Mouse (Mus musculus): ENCODE measurements at regions not wholly inside any gene's neighbourhood (a gene's known extent, or its start where the extent isn't known, plus 50 kb on each side); places are given as distances from the start of the nearest gene placed in this dataset.

DNA sequence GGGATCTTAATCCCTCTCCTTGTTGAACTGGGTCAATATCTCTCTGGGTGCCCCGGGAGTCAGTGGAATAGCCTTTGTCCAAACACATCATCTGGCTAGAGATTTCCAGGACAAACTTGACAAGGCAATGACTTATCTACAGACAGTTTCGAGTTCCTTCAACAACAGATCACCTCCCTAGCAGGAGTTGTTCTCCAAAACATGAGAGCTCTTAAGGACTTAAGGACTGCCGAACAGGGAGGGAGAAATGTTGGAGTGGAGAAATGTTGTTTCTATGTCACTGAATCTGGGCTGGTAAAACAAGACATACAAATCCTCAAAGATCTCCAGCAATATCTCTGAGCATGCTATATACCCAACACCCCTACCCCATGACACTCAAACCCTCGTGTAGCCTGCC is 59.7 kb upstream of the Cox10 start:
- DNase-seq (ENCODE audit: low read depth, low spot score): no peak

GRCm38 (mm10) chr11:64135766-64136165 is 56.5 kb upstream of the Cox10 start:
- no peak for DNase-seq (ENCODE audit: low read depth, low spot score)

DNA sequence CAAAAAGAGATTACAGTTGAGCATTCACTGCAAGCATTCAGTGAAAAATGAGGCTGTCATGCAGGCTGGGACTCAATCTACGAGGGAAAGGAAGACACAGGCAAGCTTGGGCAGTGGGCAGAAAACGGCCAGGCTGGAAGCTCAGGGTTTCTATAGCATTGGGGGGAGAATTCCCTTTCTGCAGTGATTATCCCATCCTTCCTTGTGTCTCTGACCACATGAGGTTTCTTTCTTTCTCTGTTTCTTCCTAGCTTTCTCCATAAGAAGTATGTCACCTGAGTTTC is 56.0 kb upstream of the Cox10 start:
- no peak for DNase-seq (ENCODE audit: low read depth, low spot score)

DNA sequence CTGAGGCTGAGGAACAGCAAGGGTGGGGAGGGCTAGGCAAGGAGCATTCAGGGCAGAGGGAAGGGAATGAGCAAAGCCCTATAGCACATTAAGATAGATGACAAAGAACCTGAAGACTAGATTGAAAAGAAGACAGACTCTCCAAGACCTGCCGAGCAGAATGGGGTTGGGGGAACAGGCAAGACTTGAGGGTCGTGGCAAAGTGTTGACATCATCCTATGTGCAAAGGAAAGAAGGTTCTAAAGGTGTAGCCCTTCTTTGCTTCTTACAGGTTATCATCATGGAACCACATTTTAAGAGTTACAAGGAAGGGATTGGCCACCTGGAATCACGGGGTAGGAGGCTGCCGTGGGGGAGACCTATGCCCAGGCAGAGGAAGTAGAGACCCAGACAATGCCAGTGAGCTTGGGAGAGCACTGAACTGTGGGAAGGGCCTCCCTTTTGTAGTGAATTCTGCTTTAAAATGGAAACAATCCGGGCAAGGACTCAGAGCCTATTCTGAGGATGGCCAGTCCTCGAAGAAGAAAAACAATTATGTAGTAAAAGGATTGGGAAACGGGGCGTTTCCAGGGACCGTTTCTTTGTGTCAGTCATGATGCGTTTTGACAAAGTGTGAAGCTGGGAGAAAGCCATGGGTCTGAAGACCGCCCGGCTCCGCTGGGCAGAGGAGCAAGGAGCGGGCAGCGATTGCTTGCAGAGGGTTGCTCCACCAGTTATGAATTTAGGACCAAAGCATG is 55.5 kb upstream of the Cox10 start:
- DNase-seq (ENCODE audit: low read depth, low spot score): no peak

All from skeletal muscle tissue, adult 2 months (tissue).